Mouse (Mus musculus): ENCODE measurements around the gene Vdr.

GRCm38 (mm10) chr15:97846121-97846882, 64.1 kb downstream of the Vdr start:
- TF ChIP-seq POLR2A (IDR thresholded peaks at IDR 0.05; ENCODE audit: extremely low read depth, insufficient read depth, low read length) (no peak), CTCF (IDR thresholded peaks at IDR 0.05; ENCODE audit: low read depth, low read length) (no peak)
